Mouse (Mus musculus) forebrain, embryonic 13.5 days (tissue): Measurements from ENCODE around the gene Mark2. TPM values are rescaled to one million over a fixed set of nuclear protein-coding genes. Genes with fewer than 3 reads are reported as not detected.

Source experiments
- ATAC-seq: fragments of 200-750 bp; cut with Nextera tagmentation; 2 replicates; pipeline ENCODE4 v1.8.0; 2017
- H3K27ac ChIP-seq: fragments of 300-500 bp; sonication (generic); 2 replicates; pipeline ENCODE4 v1.5.1; 2015; ENCODE audit warnings: inconsistent platforms, mild to moderate bottlenecking, moderate library complexity
- H3K27me3 ChIP-seq: fragments of 300-500 bp; sonication (generic); 2 replicates; pipeline ENCODE4 v1.6.1; 2015; ENCODE audit warnings: mild to moderate bottlenecking, inconsistent platforms
- H3K36me3 ChIP-seq: fragments of 300-500 bp; sonication (generic); 2 replicates; pipeline ENCODE4 v1.6.1; 2015; ENCODE audit warnings: mild to moderate bottlenecking, inconsistent platforms; ENCODE audit not compliant: poor library complexity, severe bottlenecking
- H3K4me1 ChIP-seq: fragments of 300-500 bp; sonication (generic); 2 replicates; pipeline ENCODE4 v1.6.1; 2015; ENCODE audit warnings: inconsistent platforms
- H3K4me2 ChIP-seq: fragments of 300-500 bp; sonication (generic); 2 replicates; pipeline ENCODE4 v1.6.1; 2015; ENCODE audit warnings: inconsistent platforms, mild to moderate bottlenecking, moderate library complexity
- H3K4me3 ChIP-seq: fragments of 300-500 bp; sonication (generic); 2 replicates; pipeline ENCODE4 v1.5.1; 2015; ENCODE audit warnings: mild to moderate bottlenecking, inconsistent platforms
- H3K9ac ChIP-seq: fragments of 300-500 bp; sonication (generic); 2 replicates; pipeline ENCODE4 v1.6.1; 2015; ENCODE audit warnings: mild to moderate bottlenecking, inconsistent platforms
- H3K9me3 ChIP-seq: fragments of 300-500 bp; sonication (generic); replicated peaks from 2 replicates; pipeline ENCODE4 v1.6.1; 2016; ENCODE audit warnings: inconsistent platforms
- WGBS: fragments of 180-500 bp; shearing (Covaris S2); methylation state at CpG from one replicate; pipeline ENCODE4 v1.1.7; 2015; 5-methylcytosine and 5-hydroxymethylcytosine counted together
- polyA plus RNA-seq: library from polyadenylated mRNA; unstranded; fragments of >200 nt; fragmentation: Nextera tagmentation; extraction: Ambion mirVana; gene quantifications from 2 replicates; pipeline ENCODE4 v1.2.1, GENCODE M21; 2015

The Mark2 gene
- polyA plus RNA-seq, 1 experiment from 2014 or later: 38.3 TPM

GRCm38 (mm10) chr19:7261476-7261875 is 80.2 kb downstream of the Mark2 start:
- Histone ChIP-seq H3K9me3 (0 out of 2 replicates have a peak, but pooled peaks cover 4% of the 10 kb centered on the region), H3K27me3 (no peaks in the 10 kb centered on the region), H3K4me2 (no peak overlapping the region), H3K4me3 (no peak overlapping the region), H3K27ac (no peak overlapping the region), H3K9ac (no peak overlapping the region), H3K4me1 (peaks cover 23% of the 10 kb centered on the region), H3K36me3 (no peaks in the 10 kb centered on the region)
- ATAC-seq: no peak
- 86% methylated on average over 1 of the region's 1 CpGs for WGBS

- no peak overlapping the region for H3K27ac ChIP-seq
- WGBS: 66% methylated on average over 5 of the region's 5 CpGs
- ATAC-seq: peak; percentile 66
Measured at GRCm38 (mm10) chr19:7257881-7258280, 83.8 kb downstream of the Mark2 start.

GRCm38 (mm10) chr19:7246021-7246420 is 95.6 kb downstream of the Mark2 start:
- WGBS: 89% methylated on average over 3 of the region's 3 CpGs
- H3K4me2 ChIP-seq: no peak overlapping the region
- H3K27me3 ChIP-seq: peaks cover 8% of the 10 kb centered on the region; the same call in 1 of the 2 replicates
- H3K9ac ChIP-seq: no peak overlapping the region
- no peak for ATAC-seq
- no peaks in the 10 kb centered on the region for H3K9me3 ChIP-seq
- no peaks in the 10 kb centered on the region for H3K36me3 ChIP-seq
- peaks cover 4% of the 10 kb centered on the region for H3K4me1 ChIP-seq
- H3K27ac ChIP-seq: no peak overlapping the region
- H3K4me3 ChIP-seq: no peak overlapping the region

More at GRCm38 (mm10) chr19:7257881-7258280, 83.8 kb downstream of the Mark2 start:
- Histone ChIP-seq H3K36me3 (no peaks in the 10 kb centered on the region), H3K9ac (no peak overlapping the region), H3K9me3 (0 out of 2 replicates have a peak, but pooled peaks cover 4% of the 10 kb centered on the region), H3K27me3 (no peaks in the 10 kb centered on the region), H3K4me3 (no peak overlapping the region), H3K4me2 (no peak overlapping the region), H3K4me1 (no peaks in the 10 kb centered on the region)

GRCm38 (mm10) chr19:7240782-7241690 is 100.6 kb downstream of the Mark2 start, which contains the start of gene Naa40:
Gene Naa40 (minus strand): TSS chr19:7241183.
- peak within 1 kb of the TSS; percentile 87 for H3K9ac ChIP-seq
- WGBS: under 1% methylated on average over 71 of the region's 80 CpGs

GRCm38 (mm10) chr19:7240291-7240690 is 101.4 kb downstream of the Mark2 start:
- 2% methylated on average over 13 of the region's 13 CpGs for WGBS
- no peak for ATAC-seq
- H3K27me3 ChIP-seq: peaks cover 8% of the 10 kb centered on the region; the same call in 1 of the 2 replicates
- peak overlapping the region; percentile 87 for H3K9ac ChIP-seq
- H3K4me1 ChIP-seq: peaks cover 39% of the 10 kb centered on the region
- peak overlapping the region; percentile 69 for H3K4me3 ChIP-seq
- peak overlapping the region; percentile 77; the same call in 1 of the 2 replicates for H3K27ac ChIP-seq
- no peaks in the 10 kb centered on the region for H3K9me3 ChIP-seq
- peaks cover 18% of the 10 kb centered on the region; the same call in 1 of the 2 replicates for H3K36me3 ChIP-seq
- H3K4me2 ChIP-seq: peak overlapping the region; percentile 78

More at GRCm38 (mm10) chr19:7240782-7241690, 100.6 kb downstream of the Mark2 start, which contains the start of gene Naa40:
- H3K4me2 ChIP-seq: peak within 1 kb of the TSS; percentile 78
- peaks cover 37% of the 10 kb centered on the region for H3K4me1 ChIP-seq
- peaks cover 18% of the 10 kb centered on the region; the same call in 1 of the 2 replicates for H3K36me3 ChIP-seq
- peak within 1 kb of the TSS; percentile 69 for H3K4me3 ChIP-seq
- peak; percentile 98 for ATAC-seq
- no peaks in the 10 kb centered on the region for H3K9me3 ChIP-seq
- H3K27ac ChIP-seq: peak within 1 kb of the TSS; percentile 77
- peaks cover 8% of the 10 kb centered on the region; the same call in 1 of the 2 replicates for H3K27me3 ChIP-seq

GRCm38 (mm10) chr19:7239574-7239973 is 102.1 kb downstream of the Mark2 start:
- Histone ChIP-seq H3K9ac (peak overlapping the region; percentile 87), H3K4me3 (peak overlapping the region; percentile 69), H3K27me3 (peaks cover 8% of the 10 kb centered on the region; the same call in 1 of the 2 replicates), H3K4me1 (peaks cover 45% of the 10 kb centered on the region), H3K27ac (no peak overlapping the region), H3K36me3 (peaks cover 18% of the 10 kb centered on the region; the same call in 1 of the 2 replicates), H3K9me3 (no peaks in the 10 kb centered on the region), H3K4me2 (peak overlapping the region; percentile 78)
- ATAC-seq: no peak
- WGBS: 88% methylated on average over 3 of the region's 3 CpGs

- no peak for ATAC-seq
- Histone ChIP-seq H3K9me3 (no peaks in the 10 kb centered on the region), H3K9ac (no peak overlapping the region), H3K36me3 (peaks cover 46% of the 10 kb centered on the region), H3K27ac (no peak overlapping the region), H3K4me1 (peaks cover 45% of the 10 kb centered on the region), H3K27me3 (no peaks in the 10 kb centered on the region), H3K4me2 (no peak overlapping the region), H3K4me3 (no peak overlapping the region)
- 81% methylated on average over 4 of the region's 4 CpGs for WGBS
Measured at GRCm38 (mm10) chr19:7236742-7237141, 104.9 kb downstream of the Mark2 start.

- 0 out of 2 replicates have a peak overlapping the region, but pooled peaks have one; percentile 43 for H3K9ac ChIP-seq
- ATAC-seq: no peak
- H3K4me2 ChIP-seq: no peak overlapping the region
- no peak overlapping the region for H3K4me3 ChIP-seq
- no peaks in the 10 kb centered on the region for H3K9me3 ChIP-seq
- no peaks in the 10 kb centered on the region for H3K27me3 ChIP-seq
- H3K36me3 ChIP-seq: peaks cover 53% of the 10 kb centered on the region
- H3K27ac ChIP-seq: no peak overlapping the region
- WGBS: 90% methylated on average over 2 of the region's 2 CpGs
- peaks cover 41% of the 10 kb centered on the region for H3K4me1 ChIP-seq
Measured at GRCm38 (mm10) chr19:7236011-7236410, 105.6 kb downstream of the Mark2 start.

GRCm38 (mm10) chr19:7235461-7235860 is 106.2 kb downstream of the Mark2 start:
- WGBS: 92% methylated on average over 9 of the region's 9 CpGs
- H3K4me2 ChIP-seq: no peak overlapping the region
- no peak for ATAC-seq

GRCm38 (mm10) chr19:7234537-7235221 is 107.0 kb downstream of the Mark2 start:
- peaks cover 67% of the 10 kb centered on the region for H3K36me3 ChIP-seq
- no peak overlapping the region for H3K4me3 ChIP-seq
- 52% methylated on average over 8 of the region's 8 CpGs for WGBS
- H3K4me2 ChIP-seq: no peak overlapping the region
- no peak overlapping the region for H3K27ac ChIP-seq
- peaks cover 32% of the 10 kb centered on the region for H3K4me1 ChIP-seq
- ATAC-seq: peak; percentile 93
- no peaks in the 10 kb centered on the region for H3K27me3 ChIP-seq
- no peak overlapping the region for H3K9ac ChIP-seq
- H3K9me3 ChIP-seq: no peaks in the 10 kb centered on the region

More at GRCm38 (mm10) chr19:7235461-7235860, 106.2 kb downstream of the Mark2 start:
- Histone ChIP-seq H3K4me1 (peaks cover 40% of the 10 kb centered on the region), H3K9ac (no peak overlapping the region), H3K36me3 (peaks cover 59% of the 10 kb centered on the region), H3K27me3 (no peaks in the 10 kb centered on the region), H3K27ac (no peak overlapping the region), H3K9me3 (no peaks in the 10 kb centered on the region), H3K4me3 (no peak overlapping the region)

GRCm38 (mm10) chr19:7226511-7226914 is 115.1 kb downstream of the Mark2 start:
- Histone ChIP-seq H3K9me3 (no peaks in the 10 kb centered on the region), H3K27me3 (no peaks in the 10 kb centered on the region), H3K4me1 (no peaks in the 10 kb centered on the region), H3K4me3 (no peak overlapping the region), H3K4me2 (no peak overlapping the region), H3K27ac (no peak overlapping the region), H3K36me3 (peaks cover 67% of the 10 kb centered on the region), H3K9ac (no peak overlapping the region)
- WGBS: 75% methylated on average over 6 of the region's 6 CpGs
- ATAC-seq: no peak
